Mouse (Mus musculus) erythroblast, adult 5-6 weeks (primary cell): ENCODE measurements at regions not wholly inside any gene's neighbourhood (a gene's known extent, or its start where the extent isn't known, plus 50 kb on each side); places are given as distances from the start of the nearest gene placed in this dataset.
"Not testable (repeated sequence)": the region's sequence is repeated elsewhere in the genome, so short reads cannot be mapped to it uniquely, and the experiment has no call there.

Experiments used
- ATAC-seq: replicated peaks from 2 replicates; pipeline ENCODE4 v1.8.0; 2016; ENCODE audit warnings: moderate number of reproducible peaks, mild to moderate bottlenecking, moderate TSS enrichment, inconsistent platforms; ENCODE audit not compliant: poor library complexity, low FRiP score, severe bottlenecking

GRCm38 (mm10) chr14:37571971-37572370, 436.9 kb upstream of the Ghitm start:
- ATAC-seq = no peak

- ATAC-seq = no peak
Observed at GRCm38 (mm10) chr14:37558258-37558657, 423.2 kb upstream of the Ghitm start.

GRCm38 (mm10) chr14:37523616-37524015, 388.5 kb upstream of the Ghitm start:
- ATAC-seq = no peak

DNA sequence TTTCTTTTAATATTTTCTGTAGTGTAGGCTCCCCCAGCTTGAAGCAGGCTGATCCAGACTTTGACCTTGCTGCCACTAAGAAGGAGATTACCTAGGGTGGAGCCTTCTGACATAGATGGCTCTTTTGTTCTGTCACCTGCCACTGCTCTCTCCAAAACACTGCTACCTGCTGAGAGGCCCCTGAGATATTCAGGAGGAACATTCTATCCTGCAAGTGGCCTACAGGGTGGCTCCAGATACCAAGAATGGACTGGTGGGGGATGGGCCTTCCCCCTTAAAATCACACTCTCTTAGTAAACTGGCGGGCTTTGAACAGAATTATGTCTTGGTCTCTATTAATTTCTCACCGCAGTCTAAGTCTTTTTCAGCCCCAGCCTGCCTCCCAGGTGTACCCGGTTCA, 385.6 kb upstream of the Ghitm start:
- not testable (repeated sequence) for ATAC-seq

DNA sequence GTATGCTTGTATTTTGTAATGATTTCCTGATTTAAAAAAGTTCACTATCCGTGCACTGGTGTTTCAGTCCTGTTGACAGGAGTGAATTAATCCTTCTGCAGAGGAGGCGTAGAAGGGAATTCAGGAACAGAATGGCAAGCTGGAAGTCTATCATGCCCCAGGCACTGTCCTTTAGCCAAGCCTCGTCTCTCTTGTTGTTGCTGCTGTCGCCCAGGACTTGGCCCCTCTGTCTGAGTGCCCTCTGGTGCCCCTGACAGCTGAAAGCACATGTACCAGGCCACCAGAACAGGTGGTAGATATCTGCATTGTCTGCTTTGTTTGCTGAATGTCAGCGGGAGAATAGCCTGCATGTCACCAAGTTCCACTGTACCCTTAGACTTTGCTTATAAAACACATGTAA, 370.2 kb upstream of the Ghitm start:
- no peak for ATAC-seq

- ATAC-seq = no peak
Observed at GRCm38 (mm10) chr14:37490711-37491110, 355.6 kb upstream of the Ghitm start.

DNA sequence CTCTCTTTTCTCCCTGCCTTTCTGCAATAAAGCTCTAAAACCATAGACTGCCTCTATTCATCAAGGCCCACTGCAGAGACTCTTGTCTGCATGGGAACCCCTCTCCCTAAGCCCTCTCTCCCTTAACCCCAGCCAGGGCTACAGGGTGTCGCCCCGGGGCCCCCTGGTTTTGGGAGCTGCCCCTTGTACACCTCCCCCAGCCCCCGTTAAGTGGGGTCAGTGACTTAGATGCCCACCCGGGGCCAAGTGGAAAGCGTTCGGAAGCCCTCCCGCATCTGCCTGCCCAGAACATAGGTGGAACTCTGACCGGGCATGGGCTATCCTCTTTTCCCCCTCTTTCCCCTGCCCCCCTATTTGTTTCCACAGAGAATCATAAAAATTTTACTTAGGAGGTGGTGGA, 350.2 kb upstream of the Ghitm start:
- ATAC-seq = no peak

- no peak for ATAC-seq
Observed at GRCm38 (mm10) chr14:37477599-37477998, 342.5 kb upstream of the Ghitm start.

- ATAC-seq = no peak
Observed at GRCm38 (mm10) chr14:37468711-37469110, 333.6 kb upstream of the Ghitm start.

GRCm38 (mm10) chr14:37440874-37441273, 305.8 kb upstream of the Ghitm start:
- no peak for ATAC-seq

- ATAC-seq = no peak
Observed at GRCm38 (mm10) chr14:37430656-37431055, 295.6 kb upstream of the Ghitm start.

- ATAC-seq = no peak
Observed at GRCm38 (mm10) chr14:37425506-37425905, 290.4 kb upstream of the Ghitm start.

GRCm38 (mm10) chr14:37421566-37421965, 286.5 kb upstream of the Ghitm start:
- no peak for ATAC-seq

GRCm38 (mm10) chr14:37412583-37412982, 277.5 kb upstream of the Ghitm start:
- ATAC-seq = not testable (repeated sequence)

GRCm38 (mm10) chr14:37371972-37372371, 236.9 kb upstream of the Ghitm start:
- no peak for ATAC-seq

GRCm38 (mm10) chr14:37361896-37362295, 226.8 kb upstream of the Ghitm start:
- ATAC-seq = no peak

GRCm38 (mm10) chr14:37355968-37356704, 221.1 kb upstream of the Ghitm start:
- ATAC-seq = no peak

DNA sequence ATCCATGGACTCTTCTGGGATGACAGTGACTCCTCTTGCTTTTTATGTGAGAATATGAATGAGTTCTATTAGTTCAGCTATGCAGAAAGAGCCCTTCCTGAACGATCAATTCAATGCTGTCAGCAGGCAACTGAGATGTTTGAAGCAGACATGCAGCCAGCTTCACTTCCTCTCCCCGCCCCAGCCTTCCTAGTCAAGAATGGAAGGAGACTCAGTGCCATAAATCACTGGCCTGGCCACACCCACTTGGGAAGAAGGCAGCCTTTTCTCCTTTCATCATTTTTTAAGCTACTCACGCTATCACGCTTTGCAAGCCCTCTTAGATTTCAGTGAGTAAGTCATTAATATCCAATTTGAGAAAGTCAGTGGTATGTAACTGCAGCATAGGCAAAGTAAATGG, 188.3 kb upstream of the Ghitm start:
- ATAC-seq = no peak

- no peak for ATAC-seq
Observed at GRCm38 (mm10) chr14:37315239-37315895, 180.3 kb upstream of the Ghitm start.

DNA sequence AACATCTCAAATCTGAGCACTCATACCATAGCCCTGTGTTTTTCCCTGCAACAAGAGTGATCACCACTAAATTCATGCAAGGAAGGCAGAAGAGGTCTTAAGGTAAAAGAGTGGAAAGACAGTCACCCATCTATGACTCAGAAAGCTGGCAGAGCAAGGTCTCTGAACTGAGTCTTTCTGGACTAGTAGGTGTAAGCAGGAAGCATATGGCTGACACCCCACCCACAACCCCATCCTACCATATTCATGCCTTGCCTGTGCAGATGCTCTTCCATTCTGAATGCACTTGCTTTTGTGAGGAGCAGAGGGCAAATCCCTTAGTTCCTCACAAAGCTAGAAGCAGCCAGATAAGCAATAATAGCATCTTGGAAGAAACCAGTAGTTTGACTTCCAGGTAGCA, 178.8 kb upstream of the Ghitm start:
- no peak for ATAC-seq

DNA sequence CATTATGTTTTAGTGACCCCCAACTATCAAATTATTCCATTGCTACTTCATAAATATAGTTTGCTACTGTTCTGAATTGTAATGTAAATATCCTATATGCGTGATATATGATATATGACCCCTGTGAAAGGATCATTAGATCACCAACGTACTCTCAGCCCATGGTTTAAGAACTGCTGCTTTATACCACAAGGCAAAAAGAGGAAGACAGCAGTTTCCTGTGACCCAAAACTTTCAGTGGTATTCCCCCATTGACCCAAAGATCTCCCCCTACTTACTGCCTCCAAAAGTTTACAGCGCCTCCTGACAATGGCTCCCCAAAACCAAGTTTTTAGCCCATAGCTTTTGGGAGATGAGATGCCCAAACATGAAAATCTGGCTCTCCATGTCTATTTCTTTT, 177.8 kb upstream of the Ghitm start:
- no peak for ATAC-seq
